Mouse (Mus musculus) intestine, embryonic 15.5 days (tissue): ENCODE results near the gene Med11. TPM values are rescaled to one million over a fixed set of nuclear protein-coding genes. Genes with fewer than 3 reads are reported as not detected.
A peak's percentile ranks its signal among the peaks of the same experiment; 100 is the strongest.

Source experiments
- ATAC-seq: fragments of 200-750 bp; cut with Nextera tagmentation; 2 replicates; pipeline ENCODE4 v1.8.0; 2017; ENCODE audit warnings: moderate TSS enrichment, moderate library complexity
- H3K27ac ChIP-seq: fragments of 300-500 bp; sonication (generic); 2 replicates; pipeline ENCODE4 v1.5.1; 2015; ENCODE audit warnings: mild to moderate bottlenecking, inconsistent platforms
- H3K27me3 ChIP-seq: fragments of 300-500 bp; sonication (generic); replicated peaks from 2 replicates; pipeline ENCODE4 v1.6.1; 2015; ENCODE audit warnings: inconsistent platforms
- H3K36me3 ChIP-seq: fragments of 300-500 bp; sonication (generic); 2 replicates; pipeline ENCODE4 v1.6.1; 2015; ENCODE audit warnings: inconsistent platforms
- H3K4me1 ChIP-seq: fragments of 300-500 bp; sonication (generic); replicated peaks from 2 replicates; pipeline ENCODE4 v1.6.1; 2015; ENCODE audit warnings: inconsistent platforms
- H3K4me2 ChIP-seq: fragments of 300-500 bp; sonication (generic); replicated peaks from 2 replicates; pipeline ENCODE4 v1.6.1; 2015; ENCODE audit warnings: mild to moderate bottlenecking, inconsistent platforms
- H3K4me3 ChIP-seq: fragments of 300-500 bp; sonication (generic); replicated peaks from 2 replicates; pipeline ENCODE4 v1.5.1; 2015; ENCODE audit warnings: inconsistent platforms
- H3K9ac ChIP-seq: fragments of 300-500 bp; sonication (generic); 2 replicates; pipeline ENCODE4 v1.6.1; 2015; ENCODE audit warnings: inconsistent platforms
- H3K9me3 ChIP-seq: fragments of 300-500 bp; sonication (generic); 2 replicates; pipeline ENCODE4 v1.6.1; 2016; ENCODE audit warnings: inconsistent platforms
- WGBS: fragments of 180-500 bp; shearing (Covaris S2); methylation state at CpG from one replicate; pipeline ENCODE4 v1.1.7; 2015; 5-methylcytosine and 5-hydroxymethylcytosine counted together
- polyA plus RNA-seq: library from polyadenylated mRNA; unstranded; fragments of >200 nt; fragmentation: Nextera tagmentation; extraction: Ambion mirVana; gene quantifications from 2 replicates; pipeline ENCODE4 v1.2.1, GENCODE M21; 2015

Gene Med11
- polyA plus RNA-seq, 1 experiment from 2014 or later, result 39.9 TPM

DNA sequence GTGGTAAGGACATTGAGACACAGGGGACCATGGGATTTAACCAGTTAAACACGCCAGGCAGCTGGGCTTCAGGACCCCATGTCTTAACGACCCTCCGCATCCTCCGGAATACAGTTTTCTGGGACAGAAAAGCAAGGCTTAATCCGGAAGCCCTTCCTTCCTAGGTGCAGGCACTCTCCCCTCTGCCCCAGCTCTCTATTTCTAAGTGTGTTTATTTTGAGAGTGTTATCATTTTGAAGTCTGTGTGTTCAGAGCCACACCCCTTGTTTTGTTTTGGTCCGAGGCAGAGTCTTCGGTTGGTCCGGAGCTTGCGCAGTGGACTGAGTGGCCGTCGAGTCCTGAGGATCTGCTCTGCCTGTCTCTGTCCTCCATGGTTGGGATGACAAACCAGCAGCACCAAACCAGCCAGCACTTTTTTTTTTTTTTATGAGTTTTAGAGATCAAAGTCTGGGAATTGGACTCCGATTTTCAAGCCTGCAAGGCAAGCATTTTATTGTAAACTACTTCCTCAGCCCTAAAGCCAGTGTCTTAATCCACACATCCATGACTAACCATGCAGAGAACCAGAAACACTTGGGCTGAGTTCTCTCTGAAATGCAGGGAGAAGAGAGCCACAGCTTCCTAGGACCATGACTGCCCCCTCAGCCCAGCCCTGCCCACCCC is 23.3 kb downstream of the Med11 start:
- Histone ChIP-seq H3K36me3 (no peaks in the 10 kb centered on the region), H3K27ac (peak overlapping the region; percentile 36), H3K9me3 (no peaks in the 10 kb centered on the region), H3K4me2 (no peak overlapping the region), H3K27me3 (no peaks in the 10 kb centered on the region), H3K4me1 (peaks cover 4% of the 10 kb centered on the region; the same call in 1 of the 2 replicates), H3K4me3 (no peak overlapping the region), H3K9ac (no peak overlapping the region)
- ATAC-seq, result peak; percentile 80
- WGBS, result 52% methylated on average over 12 of the region's 12 CpGs

DNA sequence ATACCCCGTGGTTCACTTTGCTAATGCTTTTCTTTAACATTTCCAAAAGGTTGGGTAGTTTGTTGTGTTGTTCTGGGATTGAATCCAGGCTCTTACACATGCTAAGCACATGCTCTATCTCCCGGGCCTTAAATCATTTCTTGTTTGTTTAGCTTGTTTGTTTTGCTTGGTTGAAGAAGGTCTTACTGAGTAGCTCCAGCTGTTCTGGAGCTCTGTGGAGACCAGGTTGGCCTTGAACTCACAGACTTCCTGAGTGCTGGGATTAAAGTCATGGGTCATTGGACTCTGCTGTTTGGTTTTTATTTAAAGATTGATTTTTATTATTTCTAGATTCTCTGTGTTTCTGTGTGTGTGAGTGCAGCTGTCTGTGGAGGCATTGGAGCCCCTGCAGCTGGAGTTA is 33.8 kb downstream of the Med11 start:
- H3K4me1 ChIP-seq, result no peaks in the 10 kb centered on the region
- no peak overlapping the region for H3K4me3 ChIP-seq
- no peaks in the 10 kb centered on the region for H3K36me3 ChIP-seq
- 60% methylated on average over 2 of the region's 2 CpGs for WGBS
- H3K4me2 ChIP-seq, result no peak overlapping the region
- no peaks in the 10 kb centered on the region for H3K9me3 ChIP-seq
- no peak for ATAC-seq
- no peak overlapping the region for H3K9ac ChIP-seq
- no peaks in the 10 kb centered on the region for H3K27me3 ChIP-seq
- no peak overlapping the region for H3K27ac ChIP-seq

DNA sequence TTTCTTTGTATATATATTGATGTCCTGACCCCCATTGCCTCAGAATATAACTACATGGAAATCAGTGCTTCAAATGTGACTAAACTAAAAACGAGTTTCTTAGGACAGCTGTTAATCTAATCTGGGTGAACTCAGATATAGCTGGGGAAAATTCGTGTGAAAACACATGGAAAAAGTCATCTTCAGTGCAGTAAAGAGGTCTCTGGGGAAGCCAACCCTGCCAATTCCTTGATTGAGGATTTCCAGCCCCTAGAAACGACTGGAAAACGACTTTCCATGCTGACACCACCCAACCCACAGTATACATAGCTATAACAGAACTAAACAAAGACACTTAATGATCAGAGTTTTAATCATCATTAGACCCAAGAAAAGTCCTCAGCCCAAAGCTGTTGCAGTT is 36.1 kb downstream of the Med11 start:
- no peaks in the 10 kb centered on the region for H3K27me3 ChIP-seq
- no peak overlapping the region for H3K4me2 ChIP-seq
- H3K36me3 ChIP-seq, result no peaks in the 10 kb centered on the region
- H3K4me1 ChIP-seq, result no peaks in the 10 kb centered on the region
- no peak overlapping the region for H3K27ac ChIP-seq
- ATAC-seq, result no peak
- H3K4me3 ChIP-seq, result no peak overlapping the region
- WGBS, result 38% methylated on average over 4 of the region's 4 CpGs
- no peak overlapping the region for H3K9ac ChIP-seq
- no peaks in the 10 kb centered on the region for H3K9me3 ChIP-seq

DNA sequence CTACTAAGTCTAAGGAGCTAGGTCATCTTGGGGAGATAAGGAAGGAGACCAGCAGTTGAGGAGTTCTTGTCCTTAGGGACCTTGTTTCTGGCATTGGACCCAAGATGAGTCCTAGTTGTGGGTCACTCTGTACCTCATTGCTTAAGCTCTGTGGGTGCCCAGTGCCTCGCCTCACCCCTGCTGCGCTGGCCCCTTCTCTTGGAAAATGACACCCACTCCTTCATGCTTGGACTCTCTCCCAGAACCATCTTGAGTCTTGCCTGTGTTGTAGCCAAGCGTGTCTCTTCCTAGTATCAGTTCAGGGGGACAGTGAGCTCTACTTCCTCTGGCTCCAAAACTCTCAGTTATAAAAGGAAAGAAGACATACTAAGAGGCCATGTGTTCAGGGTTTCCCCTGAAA is 37.4 kb downstream of the Med11 start:
- no peaks in the 10 kb centered on the region for H3K27me3 ChIP-seq
- H3K4me1 ChIP-seq, result no peaks in the 10 kb centered on the region
- ATAC-seq, result no peak
- WGBS, result 79% methylated on average over 3 of the region's 3 CpGs
- H3K36me3 ChIP-seq, result no peaks in the 10 kb centered on the region
- H3K27ac ChIP-seq, result no peak overlapping the region
- H3K4me2 ChIP-seq, result no peak overlapping the region
- no peaks in the 10 kb centered on the region for H3K9me3 ChIP-seq
- H3K4me3 ChIP-seq, result no peak overlapping the region
- H3K9ac ChIP-seq, result no peak overlapping the region

DNA sequence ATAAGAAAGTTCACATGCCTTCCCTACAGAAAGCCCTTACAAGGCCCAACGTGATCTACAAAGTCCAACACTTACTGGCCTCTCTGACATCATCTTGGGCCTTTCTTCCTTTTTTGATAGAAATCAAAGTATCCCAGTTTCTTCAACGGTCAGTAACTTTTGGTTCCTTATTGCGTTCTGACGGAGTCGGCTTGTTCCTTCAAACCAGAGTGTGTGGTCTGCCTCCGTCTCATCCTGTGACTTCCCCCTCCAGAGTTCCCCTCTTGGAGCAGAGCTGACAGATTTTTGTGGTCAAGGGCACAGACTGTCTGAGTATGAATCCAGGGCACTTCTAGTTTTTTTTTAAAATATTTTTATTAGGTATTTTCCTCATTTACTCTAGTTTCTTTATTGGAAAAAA is 38.0 kb downstream of the Med11 start:
- Histone ChIP-seq H3K4me2 (no peak overlapping the region), H3K9ac (no peak overlapping the region), H3K4me3 (no peak overlapping the region), H3K27ac (no peak overlapping the region), H3K9me3 (no peaks in the 10 kb centered on the region), H3K4me1 (no peaks in the 10 kb centered on the region), H3K27me3 (no peaks in the 10 kb centered on the region), H3K36me3 (no peaks in the 10 kb centered on the region)
- ATAC-seq, result no peak
- 84% methylated on average over 6 of the region's 6 CpGs for WGBS

DNA sequence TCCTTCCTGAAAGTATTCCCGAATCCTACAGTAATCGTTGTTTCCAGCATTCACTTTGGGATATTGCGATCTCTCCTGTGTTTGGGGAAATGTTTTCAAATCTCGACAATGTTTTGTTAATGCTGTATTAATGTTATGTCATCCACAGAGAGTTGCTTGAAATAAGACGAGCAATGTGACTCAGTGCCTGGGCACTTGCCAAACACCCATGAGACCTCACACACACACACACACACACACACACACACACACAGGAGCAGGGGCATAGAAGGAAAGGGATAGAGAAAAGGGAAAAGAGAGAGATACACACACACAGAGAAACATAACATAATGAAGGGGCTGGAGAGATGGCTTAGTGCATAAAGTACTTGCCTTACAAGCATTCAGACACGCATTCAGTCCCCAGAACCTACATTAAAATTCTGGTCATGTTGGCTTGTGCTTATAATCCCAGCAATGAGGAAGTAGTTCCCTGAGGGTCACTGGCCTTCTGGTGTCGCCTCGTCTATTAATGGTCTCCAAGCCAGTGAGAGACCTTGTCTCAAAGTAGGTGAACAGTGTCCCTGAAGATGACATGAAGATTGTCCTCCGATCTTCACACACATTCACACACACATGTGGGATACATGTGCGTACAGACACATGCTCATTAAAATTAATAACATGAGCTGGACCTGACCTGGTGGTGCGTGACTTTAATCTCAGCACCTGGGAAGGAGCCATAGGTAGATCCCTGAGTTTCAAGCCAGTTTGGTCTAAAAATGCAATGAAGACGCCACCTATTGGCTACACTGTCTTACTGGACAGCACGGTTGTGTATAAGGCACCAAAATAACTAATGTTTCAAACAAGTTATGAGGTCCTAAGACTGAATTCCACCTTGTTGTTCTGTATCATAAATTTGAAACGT is 48.1 kb downstream of the Med11 start:
- H3K4me1 ChIP-seq, result no peaks in the 10 kb centered on the region
- 63% methylated on average over 14 of the region's 14 CpGs for WGBS

DNA sequence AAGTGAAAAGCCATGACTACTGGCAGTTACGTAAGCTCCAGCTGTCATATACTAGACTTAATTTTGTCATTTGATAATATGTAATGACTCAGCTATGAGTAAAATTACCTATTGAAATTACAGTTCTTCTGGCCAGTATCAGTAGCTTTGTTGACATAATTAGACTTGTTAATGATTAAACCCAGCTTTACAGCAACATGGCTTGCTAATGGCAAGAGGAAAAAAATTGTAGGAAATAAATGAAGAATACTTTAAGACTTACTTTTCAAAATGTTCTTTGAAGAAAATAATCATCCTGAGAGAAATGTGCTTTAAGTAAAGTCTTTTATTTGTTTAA is 48.7 kb downstream of the Med11 start:
- no peaks in the 10 kb centered on the region for H3K36me3 ChIP-seq
- 0 out of 2 replicates have a peak overlapping the region, but pooled peaks have one; percentile 3 for H3K4me2 ChIP-seq
- no peaks in the 10 kb centered on the region for H3K9me3 ChIP-seq
- H3K4me1 ChIP-seq, result no peaks in the 10 kb centered on the region
- WGBS, result 58% methylated on average over 1 of the region's 1 CpGs
- no peak overlapping the region for H3K4me3 ChIP-seq
- H3K27ac ChIP-seq, result 0 out of 2 replicates have a peak overlapping the region, but pooled peaks have one; percentile 36
- H3K9ac ChIP-seq, result no peak overlapping the region
- peak; percentile 56 for ATAC-seq
- no peaks in the 10 kb centered on the region for H3K27me3 ChIP-seq

More for the DNA sequence above, 48.1 kb downstream of the Med11 start:
- H3K36me3 ChIP-seq, result no peaks in the 10 kb centered on the region
- H3K27me3 ChIP-seq, result no peaks in the 10 kb centered on the region
- H3K4me2 ChIP-seq, result 0 out of 2 replicates have a peak overlapping the region, but pooled peaks have one; percentile 3
- no peaks in the 10 kb centered on the region for H3K9me3 ChIP-seq
- H3K27ac ChIP-seq, result 0 out of 2 replicates have a peak overlapping the region, but pooled peaks have one; percentile 10
- no peak overlapping the region for H3K9ac ChIP-seq
- ATAC-seq, result peak; percentile 27
- H3K4me3 ChIP-seq, result no peak overlapping the region

DNA sequence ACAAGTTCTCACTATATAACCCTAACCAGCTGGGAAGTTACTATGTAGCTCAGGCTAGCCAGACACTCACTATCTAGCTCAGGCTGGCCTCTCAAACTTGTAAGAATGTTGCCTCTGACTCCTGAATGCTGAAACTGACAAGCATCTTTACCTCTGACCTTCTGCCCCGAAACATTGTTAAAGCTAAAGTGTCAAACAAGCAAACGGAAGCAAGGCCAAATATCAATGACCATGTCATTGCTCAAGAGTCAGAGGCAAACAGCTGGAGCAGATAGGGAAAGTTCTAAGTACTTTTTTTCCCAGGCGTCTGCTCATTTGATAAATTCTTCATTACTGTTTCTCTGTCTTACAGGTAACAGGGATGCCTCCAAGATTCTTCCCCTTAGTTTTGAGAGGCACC is 50.3 kb downstream of the Med11 start:
- no peak overlapping the region for H3K27ac ChIP-seq
- ATAC-seq, result no peak
- WGBS, result 50% methylated on average over 3 of the region's 3 CpGs
- H3K9me3 ChIP-seq, result no peaks in the 10 kb centered on the region
- H3K4me2 ChIP-seq, result no peak overlapping the region
- H3K4me1 ChIP-seq, result no peaks in the 10 kb centered on the region
- H3K4me3 ChIP-seq, result no peak overlapping the region
- H3K9ac ChIP-seq, result no peak overlapping the region
- no peaks in the 10 kb centered on the region for H3K27me3 ChIP-seq
- H3K36me3 ChIP-seq, result no peaks in the 10 kb centered on the region

Other genes with a start within 250 kb of the Med11 start
- 2.9 and 3.7 TPM in 2 replicates for gene Slc16a11, start 239.2 kb upstream of the Med11 start, polyA plus RNA-seq
- 13.2 and 16.0 TPM in 2 replicates for gene Slc16a13, start 230.9 kb upstream of the Med11 start, polyA plus RNA-seq
- gene Bcl6b, start 222.1 kb upstream of the Med11 start, polyA plus RNA-seq, result 11.1 and 11.9 TPM in 2 replicates
- gene 0610010K14Rik, start 214.0 kb upstream of the Med11 start, polyA plus RNA-seq, result 133 and 138 TPM in 2 replicates
- 8.8 and 10.6 TPM in 2 replicates for gene Gm21988, start 212.1 kb upstream of the Med11 start, polyA plus RNA-seq
- gene Rnasek, start 212.1 kb upstream of the Med11 start, polyA plus RNA-seq, result 196 and 226 TPM in 2 replicates
- gene Alox12, start 196.6 kb upstream of the Med11 start, polyA plus RNA-seq, result 2.1 and 2.2 TPM in 2 replicates
- not detected in 2 replicates for gene Alox12e, start 129.3 kb upstream of the Med11 start, polyA plus RNA-seq
- gene Alox15, start 99.9 kb upstream of the Med11 start, polyA plus RNA-seq, result 0.67 and 0.78 TPM in 2 replicates
- gene Pelp1, start 41.9 kb upstream of the Med11 start, polyA plus RNA-seq, result 31.9 and 32.6 TPM in 2 replicates
- gene Arrb2, start 19.3 kb upstream of the Med11 start, polyA plus RNA-seq, result 13.2 and 15.4 TPM in 2 replicates
- 0.78 and 1.2 TPM in 2 replicates for gene Zmynd15, start 7.5 kb downstream of the Med11 start, polyA plus RNA-seq
- gene Cxcl16, start 8.1 kb downstream of the Med11 start, polyA plus RNA-seq, result 8.6 and 10.4 TPM in 2 replicates
- gene Tm4sf5, start 53.3 kb downstream of the Med11 start, polyA plus RNA-seq, result 179 and 192 TPM in 2 replicates
- gene Vmo1, start 62.7 kb downstream of the Med11 start, polyA plus RNA-seq, result 0.60 and 0.80 TPM in 2 replicates
- 1.5 and 2.2 TPM in 2 replicates for gene Gltpd2, start 67.3 kb downstream of the Med11 start, polyA plus RNA-seq
- 646 and 704 TPM in 2 replicates for gene Psmb6, start 73.4 kb downstream of the Med11 start, polyA plus RNA-seq
- gene Gm40193, start 81.0 kb downstream of the Med11 start, polyA plus RNA-seq, result not detected in 2 replicates
- 10.3 and 11.0 TPM in 2 replicates for gene Pld2, start 88.1 kb downstream of the Med11 start, polyA plus RNA-seq
- gene Mink1, start 111.0 kb downstream of the Med11 start, polyA plus RNA-seq, result 11.8 and 12.7 TPM in 2 replicates
- not detected in 2 replicates for gene 4930544D05Rik, start 163.9 kb downstream of the Med11 start, polyA plus RNA-seq
- not detected in 2 replicates for gene Chrne, start 167.3 kb downstream of the Med11 start, polyA plus RNA-seq
- gene Gp1ba, start 187.2 kb downstream of the Med11 start, polyA plus RNA-seq, result 0.21 and 0.24 TPM in 2 replicates
- gene Rnf167, start 195.3 kb downstream of the Med11 start, polyA plus RNA-seq, result 106 and 107 TPM in 2 replicates
- gene Slc25a11, start 195.6 kb downstream of the Med11 start, polyA plus RNA-seq, result 171 and 180 TPM in 2 replicates
- gene Pfn1, start 202.7 kb downstream of the Med11 start, polyA plus RNA-seq, result 2,127 and 2,325 TPM in 2 replicates
- 12.1 and 15.6 TPM in 2 replicates for gene Eno3, start 205.3 kb downstream of the Med11 start, polyA plus RNA-seq
- 132 and 154 TPM in 2 replicates for gene Spag7, start 217.5 kb downstream of the Med11 start, polyA plus RNA-seq
- 12.1 and 13.5 TPM in 2 replicates for gene Camta2, start 236.2 kb downstream of the Med11 start, polyA plus RNA-seq
- gene Inca1, start 248.2 kb downstream of the Med11 start, polyA plus RNA-seq, result 1.4 and 1.5 TPM in 2 replicates
- 4.4 TPM in 2 replicates for gene Kif1c, start 248.6 kb downstream of the Med11 start, polyA plus RNA-seq